Mouse (Mus musculus) liver, adult 2 months (tissue): ENCODE data around the gene Fdx1l.

ENCODE experiments used
- CTCF ChIP-seq: fragments of 200-500 bp; IDR thresholded peaks from 2 replicates; pipeline ENCODE4 v1.5.1; 2011; ENCODE audit warnings: low read depth, low read length, control low read depth
- POLR2A ChIP-seq: fragments of 200-500 bp; IDR thresholded peaks from 2 replicates; pipeline ENCODE4 v1.6.1; 2011; ENCODE audit warnings: low read length, control low read depth; ENCODE audit not compliant: insufficient read depth; ENCODE audit errors: extremely low read depth

DNA sequence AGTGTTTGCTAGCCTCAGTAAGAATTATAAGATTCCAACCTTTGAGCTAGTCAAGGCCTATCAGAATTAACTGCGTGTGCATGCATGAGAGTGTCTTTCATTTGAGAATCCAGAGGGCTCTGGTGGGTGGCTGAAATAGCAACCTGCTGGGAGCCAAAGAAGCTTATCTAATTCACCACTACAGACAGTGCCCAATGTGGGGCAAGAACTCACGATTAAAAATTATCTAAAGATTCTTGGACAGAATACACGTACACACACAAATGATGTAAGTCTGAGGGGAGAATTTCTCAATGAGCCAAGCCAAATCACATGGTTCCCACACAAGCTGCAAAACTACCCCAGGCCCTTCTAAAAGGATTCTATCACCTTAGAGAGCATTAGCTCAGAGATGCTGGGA, 9.9 kb upstream of the Fdx1l start:
- TF ChIP-seq POLR2A: no peak
- TF ChIP-seq CTCF: no peak
